Mouse (Mus musculus) spleen, adult 2 months (tissue): Measurements from ENCODE around the gene Immt.

Experiments
- CTCF ChIP-seq: fragments of 200-500 bp; IDR thresholded peaks from 2 replicates; pipeline ENCODE4 v1.5.1; 2011; ENCODE audit warnings: mild to moderate bottlenecking, inconsistent platforms; ENCODE audit not compliant: insufficient read depth, insufficient read length, insufficient replicate concordance; ENCODE audit errors: extremely low read depth
- POLR2A ChIP-seq: fragments of 200-500 bp; IDR thresholded peaks from 2 replicates; pipeline ENCODE4 v1.6.1; 2011; ENCODE audit warnings: low read depth, low read length, inconsistent platforms

GRCm38 (mm10) chr6:71909840-71910239, 78.7 kb downstream of the Immt start:
- TF ChIP-seq CTCF (no peak), POLR2A (no peak)
